Mouse (Mus musculus): ENCODE data around the gene Dzip1. TPM values are rescaled to one million over a fixed set of nuclear protein-coding genes. Genes with fewer than 3 reads are reported as not detected.

The Dzip1 gene
- 0.58 and 1.5 TPM in 2 replicates for polyA plus RNA-seq (2012; ENCODE audit: insufficient read depth, insufficient read length, missing spikeins)

GRCm38 (mm10) chr14:118924673-118925615 lies at the start of gene Dzip1:
Dzip1 (minus strand) TSS chr14:118925460.
- Histone ChIP-seq H3K4me1 (ENCODE audit: control insufficient read depth, insufficient read depth, insufficient read length, low read length) (no peaks in the 10 kb centered on the region), H3K4me3 (ENCODE audit: insufficient read depth, low read depth, low read length) (peak within 1 kb of the TSS; percentile 53), H3K27ac (replicated peaks; ENCODE audit: low read depth, low read length) (no peak within 1 kb of the TSS)

GRCm38 (mm10) chr14:118972268-118972667 lies 47.0 kb upstream of the Dzip1 start:
- H3K27ac ChIP-seq (replicated peaks; ENCODE audit: low read depth, low read length): no peak overlapping the region
- H3K4me1 ChIP-seq (ENCODE audit: control insufficient read depth, insufficient read depth, insufficient read length, low read length): no peaks in the 10 kb centered on the region
- H3K4me3 ChIP-seq (ENCODE audit: insufficient read depth, low read depth, low read length): no peak overlapping the region

GRCm38 (mm10) chr14:118967646-118968045 lies 42.4 kb upstream of the Dzip1 start:
- H3K4me3 ChIP-seq (ENCODE audit: insufficient read depth, low read depth, low read length): no peak overlapping the region
- H3K4me1 ChIP-seq (ENCODE audit: control insufficient read depth, insufficient read depth, insufficient read length, low read length): no peaks in the 10 kb centered on the region
- H3K27ac ChIP-seq (replicated peaks; ENCODE audit: low read depth, low read length): no peak overlapping the region

- no peak overlapping the region for H3K4me3 ChIP-seq (ENCODE audit: insufficient read depth, low read depth, low read length)
- H3K4me1 ChIP-seq (ENCODE audit: control insufficient read depth, insufficient read depth, insufficient read length, low read length): no peaks in the 10 kb centered on the region
- H3K27ac ChIP-seq (replicated peaks; ENCODE audit: low read depth, low read length): no peak overlapping the region
Measured at GRCm38 (mm10) chr14:118965356-118966000, 40.2 kb upstream of the Dzip1 start.

- H3K27ac ChIP-seq (replicated peaks; ENCODE audit: low read depth, low read length): no peak overlapping the region
- no peaks in the 10 kb centered on the region for H3K4me1 ChIP-seq (ENCODE audit: control insufficient read depth, insufficient read depth, insufficient read length, low read length)
- H3K4me3 ChIP-seq (ENCODE audit: insufficient read depth, low read depth, low read length): no peak overlapping the region
Measured at GRCm38 (mm10) chr14:118958010-118958409, 32.8 kb upstream of the Dzip1 start.

GRCm38 (mm10) chr14:118951912-118952583 lies 26.8 kb upstream of the Dzip1 start:
- Histone ChIP-seq H3K4me1 (ENCODE audit: control insufficient read depth, insufficient read depth, insufficient read length, low read length) (peaks cover 3% of the 10 kb centered on the region; the same call in 1 of the 2 replicates), H3K4me3 (ENCODE audit: insufficient read depth, low read depth, low read length) (no peak overlapping the region), H3K27ac (replicated peaks; ENCODE audit: low read depth, low read length) (no peak overlapping the region)

- Histone ChIP-seq H3K27ac (replicated peaks; ENCODE audit: low read depth, low read length) (no peak overlapping the region), H3K4me3 (ENCODE audit: insufficient read depth, low read depth, low read length) (no peak overlapping the region), H3K4me1 (ENCODE audit: control insufficient read depth, insufficient read depth, insufficient read length, low read length) (peaks cover 9% of the 10 kb centered on the region)
Measured at GRCm38 (mm10) chr14:118948841-118949240, 23.6 kb upstream of the Dzip1 start.

GRCm38 (mm10) chr14:118944702-118945101 lies 19.4 kb upstream of the Dzip1 start:
- Histone ChIP-seq H3K4me3 (ENCODE audit: insufficient read depth, low read depth, low read length) (no peak overlapping the region), H3K4me1 (ENCODE audit: control insufficient read depth, insufficient read depth, insufficient read length, low read length) (peaks cover 15% of the 10 kb centered on the region), H3K27ac (replicated peaks; ENCODE audit: low read depth, low read length) (no peak overlapping the region)

- Histone ChIP-seq H3K4me1 (ENCODE audit: control insufficient read depth, insufficient read depth, insufficient read length, low read length) (peaks cover 19% of the 10 kb centered on the region), H3K4me3 (ENCODE audit: insufficient read depth, low read depth, low read length) (no peak overlapping the region), H3K27ac (replicated peaks; ENCODE audit: low read depth, low read length) (no peak overlapping the region)
Measured at GRCm38 (mm10) chr14:118942076-118942475, 16.8 kb upstream of the Dzip1 start.

- peaks cover 18% of the 10 kb centered on the region for H3K4me1 ChIP-seq (ENCODE audit: control insufficient read depth, insufficient read depth, insufficient read length, low read length)
- no peak overlapping the region for H3K27ac ChIP-seq (replicated peaks; ENCODE audit: low read depth, low read length)
- H3K4me3 ChIP-seq (ENCODE audit: insufficient read depth, low read depth, low read length): no peak overlapping the region
Measured at GRCm38 (mm10) chr14:118940796-118941495, 15.7 kb upstream of the Dzip1 start.

- peaks cover 12% of the 10 kb centered on the region for H3K4me1 ChIP-seq (ENCODE audit: control insufficient read depth, insufficient read depth, insufficient read length, low read length)
- H3K27ac ChIP-seq (replicated peaks; ENCODE audit: low read depth, low read length): peak overlapping the region; percentile 94
- peak overlapping the region; percentile 99 for H3K4me3 ChIP-seq (ENCODE audit: insufficient read depth, low read depth, low read length)
Measured at GRCm38 (mm10) chr14:118938551-118938950, 13.3 kb upstream of the Dzip1 start.

- peak within 1 kb of the TSS; percentile 94 for H3K27ac ChIP-seq (replicated peaks; ENCODE audit: low read depth, low read length)
- peaks cover 12% of the 10 kb centered on the region for H3K4me1 ChIP-seq (ENCODE audit: control insufficient read depth, insufficient read depth, insufficient read length, low read length)
- H3K4me3 ChIP-seq (ENCODE audit: insufficient read depth, low read depth, low read length): peak within 1 kb of the TSS; percentile 99
Measured at GRCm38 (mm10) chr14:118937533-118938492, 12.6 kb upstream of the Dzip1 start, which contains the start of gene Dnajc3. Dnajc3 (plus strand) TSS chr14:118937976.

GRCm38 (mm10) chr14:118936952-118937351 lies 11.7 kb upstream of the Dzip1 start:
- Histone ChIP-seq H3K4me1 (ENCODE audit: control insufficient read depth, insufficient read depth, insufficient read length, low read length) (peaks cover 9% of the 10 kb centered on the region), H3K27ac (replicated peaks; ENCODE audit: low read depth, low read length) (peak overlapping the region; percentile 58), H3K4me3 (ENCODE audit: insufficient read depth, low read depth, low read length) (peak overlapping the region; percentile 62)

GRCm38 (mm10) chr14:118936236-118936635 lies 11.0 kb upstream of the Dzip1 start:
- Histone ChIP-seq H3K27ac (replicated peaks; ENCODE audit: low read depth, low read length) (no peak overlapping the region), H3K4me1 (ENCODE audit: control insufficient read depth, insufficient read depth, insufficient read length, low read length) (peaks cover 8% of the 10 kb centered on the region; the same call in 1 of the 2 replicates), H3K4me3 (ENCODE audit: insufficient read depth, low read depth, low read length) (no peak overlapping the region)
